Mouse (Mus musculus): ENCODE results near the gene Cep128. TPM values are rescaled to one million over a fixed set of nuclear protein-coding genes. Genes with fewer than 3 reads are reported as not detected.

Gene Cep128
- total and polyA plus RNA-seq, 3 experiments = 8.9 to 16.1 (median 13.5) TPM

GRCm38 (mm10) chr12:91067083-91067441 is 317.1 kb downstream of the Cep128 start:
- dilution Hi-C loops (cut with MboI; ENCODE audit: extremely low pct_ligation_motif_present, extremely low pct_unique_long_range_greater_than_20kb, low sequenced_read_pairs) = no loop called here
- DNase-seq (ENCODE audit: extremely low read depth) = no peak
- no peaks in the 10 kb centered on the region for H3K79me2 ChIP-seq (replicated peaks; ENCODE audit: control insufficient read depth, extremely low read depth, insufficient read depth, poor library complexity, severe bottlenecking)
- no peak overlapping the region for H3K27ac ChIP-seq (ENCODE audit: insufficient read depth, low read depth)
- no peaks in the 10 kb centered on the region for H3K27me3 ChIP-seq (replicated peaks)
- no peak overlapping the region for H3K4me2 ChIP-seq (ENCODE audit: insufficient read depth, low read depth, poor library complexity, severe bottlenecking)
- no peak for TF ChIP-seq MXI1 (IDR thresholded peaks at IDR 0.05; ENCODE audit: low read depth, low read length)
- TF ChIP-seq USF2 (conservative IDR thresholded peaks at IDR 0.05; ENCODE audit: low read depth, low read length) = no peak
- TF ChIP-seq GABPA (IDR thresholded peaks at IDR 0.05; ENCODE audit: insufficient replicate concordance, low read depth, low read length) = no peak
- TF ChIP-seq KAT2A (IDR thresholded peaks at IDR 0.05; ENCODE audit: insufficient replicate concordance, low read length) = no peak
- TF ChIP-seq MEF2A (IDR thresholded peaks at IDR 0.05; ENCODE audit: borderline replicate concordance, low read depth, low read length) = no peak
- TF ChIP-seq RAD21 (IDR thresholded peaks at IDR 0.05; ENCODE audit: low read depth, low read length) = no peak
- TF ChIP-seq CHD2 (IDR thresholded peaks at IDR 0.05; ENCODE audit: low read length) = no peak
- TF ChIP-seq ZC3H11A (IDR thresholded peaks at IDR 0.05; ENCODE audit: low read depth, low read length) = no peak
- no peak for TF ChIP-seq TBP (conservative IDR thresholded peaks at IDR 0.05; ENCODE audit: low read depth, low read length)
- H3K4me1 ChIP-seq (ENCODE audit: control insufficient read depth in 1 of 2, insufficient read depth in 2 of 2) = no peaks in the 10 kb centered on the region
- H3K9ac ChIP-seq (ENCODE audit: insufficient read depth, low read depth) = no peak overlapping the region
- H3K36me3 ChIP-seq (replicated peaks in 1 of 2; ENCODE audit: control insufficient read depth in 1 of 2, insufficient read depth in 1 of 2, low read length in 1 of 2) = peaks cover 0 to 4% of the 10 kb centered on the region in 2 experiments
- H3K4me3 ChIP-seq (replicated peaks in 1 of 3; ENCODE audit: low read depth in 2 of 3, low read length in 2 of 3, poor library complexity in 1 of 3) = no peak overlapping the region
- in situ Hi-C loops (cut with MboI; ENCODE audit: low pct_ligation_motif_present, low pct_unique_long_range_greater_than_20kb, low sequenced_read_pairs) = no loop called here
- H3K9me3 ChIP-seq (replicated peaks; ENCODE audit: low read length) = no peaks in the 10 kb centered on the region

GRCm38 (mm10) chr12:91066286-91067082 is 317.7 kb downstream of the Cep128 start:
- no peaks in the 10 kb centered on the region for H3K9me3 ChIP-seq (replicated peaks; ENCODE audit: low read length)
- TF ChIP-seq ZC3H11A (IDR thresholded peaks at IDR 0.05; ENCODE audit: low read depth, low read length) = no peak
- TF ChIP-seq ETS1 (conservative IDR thresholded peaks at IDR 0.05; ENCODE audit: low read depth, low read length) = no peak
- TF ChIP-seq HCFC1 (IDR thresholded peaks at IDR 0.05; ENCODE audit: low read depth, low read length) = no peak
- TF ChIP-seq JUND (conservative IDR thresholded peaks at IDR 0.05; ENCODE audit: low read depth, low read length) = no peak
- TF ChIP-seq MXI1 (IDR thresholded peaks at IDR 0.05; ENCODE audit: low read depth, low read length) = no peak
- no peak for TF ChIP-seq EP300 (IDR thresholded peaks at IDR 0.05; ENCODE audit: low read length)
- no peak for TF ChIP-seq PAX5 (IDR thresholded peaks at IDR 0.05; ENCODE audit: low read length)
- no peak for TF ChIP-seq POLR2AphosphoS2 (IDR thresholded peaks at IDR 0.05; ENCODE audit: low read depth, low read length)
- TF ChIP-seq MEF2A (IDR thresholded peaks at IDR 0.05; ENCODE audit: borderline replicate concordance, low read depth, low read length) = no peak
- TF ChIP-seq POLR2A (IDR thresholded peaks at IDR 0.05; ENCODE audit: low read depth, low read length) = no peak
- TF ChIP-seq BHLHE40 (IDR thresholded peaks at IDR 0.05; ENCODE audit: low read depth, low read length) = no peak
- TF ChIP-seq CHD1 (IDR thresholded peaks at IDR 0.05; ENCODE audit: low read depth, low read length) = no peak
- no peak for TF ChIP-seq KAT2A (IDR thresholded peaks at IDR 0.05; ENCODE audit: insufficient replicate concordance, low read length)

More at GRCm38 (mm10) chr12:91066286-91067082, 317.7 kb downstream of the Cep128 start:
- no peak overlapping the region for H3K4me2 ChIP-seq (ENCODE audit: insufficient read depth, low read depth, poor library complexity, severe bottlenecking)
- no peaks in the 10 kb centered on the region for H3K79me2 ChIP-seq (replicated peaks; ENCODE audit: control insufficient read depth, extremely low read depth, insufficient read depth, poor library complexity, severe bottlenecking)
- DNase-seq (ENCODE audit: extremely low read depth) = no peak
- peaks cover 0 to 4% of the 10 kb centered on the region in 2 experiments for H3K36me3 ChIP-seq (replicated peaks in 1 of 2; ENCODE audit: control insufficient read depth in 1 of 2, insufficient read depth in 1 of 2, low read length in 1 of 2)
- H3K27ac ChIP-seq (ENCODE audit: insufficient read depth, low read depth) = no peak overlapping the region
- H3K4me1 ChIP-seq (ENCODE audit: control insufficient read depth in 1 of 2, insufficient read depth in 2 of 2) = no peaks in the 10 kb centered on the region
- in situ Hi-C loops (cut with MboI; ENCODE audit: low pct_ligation_motif_present, low pct_unique_long_range_greater_than_20kb, low sequenced_read_pairs) (no loop called here), dilution Hi-C loops (cut with MboI; ENCODE audit: extremely low pct_ligation_motif_present, extremely low pct_unique_long_range_greater_than_20kb, low sequenced_read_pairs) (no loop called here)
- H3K4me3 ChIP-seq (replicated peaks in 1 of 3; ENCODE audit: low read depth in 2 of 3, low read length in 2 of 3, poor library complexity in 1 of 3) = no peak overlapping the region
- no peak overlapping the region for H3K9ac ChIP-seq (ENCODE audit: insufficient read depth, low read depth)
- no peaks in the 10 kb centered on the region for H3K27me3 ChIP-seq (replicated peaks)
